ENCODE assay signal across 18 mouse cellular contexts in the genomic region with DNA sequence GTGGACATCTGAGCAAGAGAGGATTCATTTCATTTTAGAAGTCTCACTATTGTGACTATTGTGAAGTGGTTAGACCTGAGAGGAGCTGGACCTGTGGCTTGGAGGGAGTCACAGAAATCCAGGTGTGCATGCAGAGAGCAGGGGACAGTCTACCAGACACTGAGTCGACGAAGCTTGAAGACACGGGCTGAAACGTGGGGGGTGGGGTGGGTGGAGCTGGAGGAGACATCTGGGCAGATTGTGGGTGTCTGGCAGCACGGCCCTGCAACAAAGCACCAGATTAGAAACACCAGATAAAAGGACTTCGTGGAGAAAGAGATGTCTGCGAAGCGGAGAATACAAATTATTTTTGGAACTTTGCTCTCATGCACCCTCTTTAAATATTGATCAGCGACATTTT. TPM values are rescaled to one million over a fixed set of nuclear protein-coding genes. Genes with fewer than 3 reads are reported as not detected.
DNase-seq lines count a peak whose midpoint lies in the region; ATAC-seq lines count a peak whose summit lies in the region.
"Had no signal": no experiment of that assay in that cellular context is flagged by ENCODE, and none has a peak within 500 bp of the region (broad histone marks: within the 10 kb centered on the region; RNA-seq: fewer than 3 reads in every experiment).

No protein-coding gene starts in this region.

- peak overlapping the region; percentile 95 for H3K27ac ChIP-seq in midbrain, embryonic 12.5 days (replicated peaks)
- no peak overlapping the region for H3K27ac ChIP-seq in midbrain, embryonic 16.5 days (ENCODE audit: low read length)
- peak overlapping the region; percentile 19 for H3K27ac ChIP-seq in embryonic facial prominence, embryonic 10.5 days (replicated peaks)
- H3K27ac ChIP-seq: embryonic facial prominence, embryonic 12.5 days; heart, adult 2 months; heart, embryonic 15.5 days; hindbrain, embryonic 15.5 days had no signal

- 19% methylated on average over 9 of the region's 9 CpGs for WGBS in midbrain, embryonic 12.5 days
- WGBS in midbrain, embryonic 16.5 days, result 13% methylated on average over 9 of the region's 9 CpGs
- WGBS in embryonic facial prominence, embryonic 10.5 days, result 61% methylated on average over 9 of the region's 9 CpGs

- no peak for DNase-seq in frontal cortex, postnatal 10 days (ENCODE audit: low spot score in 2 of 2)
- DNase-seq in A20 (ENCODE audit: low read depth, low spot score), result peak; percentile 79
- no peak for DNase-seq in embryonic facial prominence, embryonic 10.5 days (ENCODE audit: low spot score)
- DNase-seq: adrenal gland, adult 2 months; adrenal gland, postnatal 25 days; cerebellum, adult 2 months; cerebellum, postnatal 10 days; gastrocnemius, postnatal 14 days; heart, adult 2 months; heart, postnatal 14 days had no signal

- H3K4me1 ChIP-seq in midbrain, embryonic 12.5 days, result peaks cover 72% of the 10 kb centered on the region
- H3K4me1 ChIP-seq in midbrain, embryonic 16.5 days (ENCODE audit: control insufficient read depth, insufficient read depth, low read length), result peaks cover 29% of the 10 kb centered on the region
- H3K4me1 ChIP-seq in embryonic facial prominence, embryonic 10.5 days, result peaks cover 72% of the 10 kb centered on the region

- no peaks in the 10 kb centered on the region for H3K9me3 ChIP-seq in midbrain, embryonic 12.5 days
- H3K9me3 ChIP-seq in midbrain, embryonic 16.5 days (replicated peaks; ENCODE audit: control insufficient read depth, low read length, poor library complexity, severe bottlenecking), result no peaks in the 10 kb centered on the region
- H3K9me3 ChIP-seq in embryonic facial prominence, embryonic 10.5 days, result no peaks in the 10 kb centered on the region
- H3K9me3 ChIP-seq: embryonic facial prominence, embryonic 12.5 days; heart, embryonic 15.5 days; hindbrain, embryonic 15.5 days had no signal

- H3K9ac ChIP-seq in midbrain, embryonic 12.5 days (replicated peaks), result no peak overlapping the region
- H3K9ac ChIP-seq in midbrain, embryonic 16.5 days (ENCODE audit: low read depth, low read length), result no peak overlapping the region
- H3K9ac ChIP-seq: embryonic facial prominence, embryonic 12.5 days; heart, embryonic 15.5 days; hindbrain, embryonic 15.5 days had no signal

- H3K27me3 ChIP-seq in midbrain, embryonic 12.5 days, result peaks cover 16% of the 10 kb centered on the region; the same call in 1 of the 2 replicates
- no peaks in the 10 kb centered on the region for H3K27me3 ChIP-seq in midbrain, embryonic 16.5 days (ENCODE audit: control insufficient read depth, insufficient read depth, low read depth, low read length)
- H3K27me3 ChIP-seq in embryonic facial prominence, embryonic 10.5 days (replicated peaks; ENCODE audit: low read depth, poor library complexity, severe bottlenecking), result peaks cover 28% of the 10 kb centered on the region
- H3K27me3 ChIP-seq: hindbrain, embryonic 15.5 days had no signal

- H3K36me3 ChIP-seq in midbrain, embryonic 12.5 days, result no peaks in the 10 kb centered on the region
- H3K36me3 ChIP-seq in midbrain, embryonic 16.5 days (ENCODE audit: control insufficient read depth, insufficient read depth, low read length), result no peaks in the 10 kb centered on the region
- no peaks in the 10 kb centered on the region for H3K36me3 ChIP-seq in embryonic facial prominence, embryonic 10.5 days (replicated peaks)
- H3K36me3 ChIP-seq: embryonic facial prominence, embryonic 12.5 days; heart, embryonic 15.5 days; hindbrain, embryonic 15.5 days had no signal

- H3K4me2 ChIP-seq in midbrain, embryonic 12.5 days (replicated peaks), result no peak overlapping the region
- H3K4me2 ChIP-seq in midbrain, embryonic 16.5 days (ENCODE audit: low read length), result no peak overlapping the region
- H3K4me2 ChIP-seq: embryonic facial prominence, embryonic 12.5 days; heart, embryonic 11.5 days; heart, embryonic 15.5 days; hindbrain, embryonic 15.5 days had no signal

- peak; percentile 31; the same call in 1 of the 2 replicates for ATAC-seq in frontal cortex, adult (ENCODE audit: low TSS enrichment)
- ATAC-seq in midbrain, embryonic 12.5 days (ENCODE audit: low FRiP score, low read depth), result no peak
- ATAC-seq in midbrain, embryonic 16.5 days, result no peak
- ATAC-seq: forebrain, embryonic 14.5 days had no signal

- no peak overlapping the region for H3K4me3 ChIP-seq in midbrain, embryonic 12.5 days
- H3K4me3 ChIP-seq in midbrain, embryonic 16.5 days (ENCODE audit: low read depth, low read length), result no peak overlapping the region
- H3K4me3 ChIP-seq in embryonic facial prominence, embryonic 10.5 days, result no peak overlapping the region
- H3K4me3 ChIP-seq: embryonic facial prominence, embryonic 12.5 days; heart, adult 2 months; heart, embryonic 15.5 days; hindbrain, embryonic 15.5 days had no signal

RNA-seq across cellular contexts. Expression of a gene that starts 22.5 kb away (rescaled TPM):
- 30.2 and 38.4 TPM in 2 replicates for polyA plus RNA-seq in midbrain, embryonic 12.5 days (2016; fragmentation: Nextera tagmentation; extraction: Ambion mirVana)
- polyA plus RNA-seq in midbrain, embryonic 16.5 days (2015; fragmentation: Nextera tagmentation; extraction: Ambion mirVana), result 29.3 and 40.8 TPM in 2 replicates
- 17.0 and 20.1 TPM in 2 replicates for polyA plus RNA-seq in embryonic facial prominence, embryonic 10.5 days (2016; fragmentation: Nextera tagmentation; extraction: Ambion mirVana)

RNA-seq across cellular contexts. Expression of a gene that starts 27.7 kb away (rescaled TPM):
- polyA plus RNA-seq in midbrain, embryonic 12.5 days (2016; fragmentation: Nextera tagmentation; extraction: Ambion mirVana), result 39.8 and 40.0 TPM in 2 replicates
- 13.1 and 17.5 TPM in 2 replicates for polyA plus RNA-seq in midbrain, embryonic 16.5 days (2015; fragmentation: Nextera tagmentation; extraction: Ambion mirVana)
- 10.7 and 12.4 TPM in 2 replicates for polyA plus RNA-seq in embryonic facial prominence, embryonic 10.5 days (2016; fragmentation: Nextera tagmentation; extraction: Ambion mirVana)

RNA-seq across cellular contexts. Expression of a gene that starts 29.3 kb away (rescaled TPM):
- 17.3 and 23.9 TPM in 2 replicates for polyA plus RNA-seq in midbrain, embryonic 12.5 days (2016; fragmentation: Nextera tagmentation; extraction: Ambion mirVana)
- polyA plus RNA-seq in midbrain, embryonic 16.5 days (2015; fragmentation: Nextera tagmentation; extraction: Ambion mirVana), result 13.9 and 20.8 TPM in 2 replicates
- 5.6 and 7.2 TPM in 2 replicates for polyA plus RNA-seq in embryonic facial prominence, embryonic 10.5 days (2016; fragmentation: Nextera tagmentation; extraction: Ambion mirVana)

RNA-seq across cellular contexts. Expression of a gene that starts 35.1 kb away (rescaled TPM):
- 16.3 and 17.0 TPM in 2 replicates for polyA plus RNA-seq in midbrain, embryonic 12.5 days (2016; fragmentation: Nextera tagmentation; extraction: Ambion mirVana)
- polyA plus RNA-seq in midbrain, embryonic 16.5 days (2015; fragmentation: Nextera tagmentation; extraction: Ambion mirVana), result 22.9 and 26.3 TPM in 2 replicates
- 4.6 and 8.1 TPM in 2 replicates for polyA plus RNA-seq in embryonic facial prominence, embryonic 10.5 days (2016; fragmentation: Nextera tagmentation; extraction: Ambion mirVana)
